Mouse (Mus musculus) kidney, adult 18-20 months (tissue): Measurements from ENCODE around the gene Lpcat2b.

Source experiments
- DNase-seq: peaks from one replicate; pipeline ENCODE4 v3.0.0; 2021

Lpcat2b gene

GRCm38 (mm10) chr5:107448784-107449183 lies 17.4 kb downstream of the Lpcat2b start:
- no peak for DNase-seq

- DNase-seq, result no peak
These were observed 18.3 kb downstream of the Lpcat2b start for GRCm38 (mm10) chr5:107449620-107450019.

GRCm38 (mm10) chr5:107450299-107450698 lies 18.9 kb downstream of the Lpcat2b start:
- DNase-seq, result no peak

- no peak for DNase-seq
These were observed 31.1 kb downstream of the Lpcat2b start for GRCm38 (mm10) chr5:107462147-107463076.

- DNase-seq, result no peak
These were observed 35.2 kb downstream of the Lpcat2b start for GRCm38 (mm10) chr5:107466501-107466900.

- no peak for DNase-seq
These were observed 35.7 kb downstream of the Lpcat2b start for GRCm38 (mm10) chr5:107467098-107467497.

GRCm38 (mm10) chr5:107470600-107471329 lies 39.4 kb downstream of the Lpcat2b start:
- no peak for DNase-seq

- no peak for DNase-seq
These were observed 48.8 kb downstream of the Lpcat2b start for GRCm38 (mm10) chr5:107480194-107480593.
